8 mouse cellular contexts compared by ENCODE assay signal in the genomic region with DNA sequence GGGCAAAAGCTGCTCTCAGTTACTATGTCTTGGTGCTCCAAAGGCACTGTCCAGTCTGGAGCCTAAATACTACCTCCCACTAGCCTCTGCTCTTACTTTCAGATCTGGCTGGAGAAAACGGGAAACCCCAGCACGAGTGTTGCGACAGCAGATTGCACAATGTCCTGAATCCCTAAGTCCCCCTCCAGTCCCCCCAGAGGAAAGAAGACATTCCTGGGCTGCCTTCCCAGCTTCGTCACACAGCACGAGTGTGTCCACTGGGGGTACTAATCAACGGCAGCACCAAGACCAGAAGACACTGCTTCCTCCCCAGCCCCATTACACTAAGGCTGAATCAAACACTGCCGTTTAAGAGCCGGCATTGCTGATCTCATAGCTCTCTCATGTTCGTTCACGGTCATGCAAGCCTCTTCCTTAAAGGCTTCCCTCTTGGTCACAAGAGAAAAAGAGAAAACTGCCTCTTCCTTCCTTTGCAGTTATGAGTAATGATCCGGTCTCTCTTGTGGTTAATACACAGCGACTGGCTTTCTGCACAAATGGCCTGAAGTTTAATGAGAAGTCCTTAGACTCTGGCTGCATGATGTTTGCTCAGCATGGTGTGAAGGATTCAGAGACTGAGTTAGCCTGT. TPM values are rescaled to one million over a fixed set of nuclear protein-coding genes. Genes with fewer than 3 reads are reported as not detected.
DNase-seq lines count a peak whose midpoint lies in the region; ATAC-seq and TF ChIP-seq lines count a peak whose summit lies in the region.

No protein-coding gene starts in this region.

- no peak overlapping the region for H3K4me3 ChIP-seq in hindbrain, embryonic 12.5 days
- H3K4me3 ChIP-seq in hindbrain, embryonic 10.5 days: no peak overlapping the region
- H3K4me3 ChIP-seq in lung, adult 2 months (replicated peaks; ENCODE audit: extremely low read depth, low read depth, low read length): no peak overlapping the region

- 61% methylated on average over 12 of the region's 12 CpGs for WGBS in hindbrain, embryonic 12.5 days
- 68% methylated on average over 12 of the region's 12 CpGs for WGBS in hindbrain, embryonic 10.5 days
- 23% methylated on average over 12 of the region's 12 CpGs for WGBS in lung, adult 2 months

- H3K4me1 ChIP-seq in hindbrain, embryonic 12.5 days: 0 out of 2 replicates have a peak, but pooled peaks cover 8% of the 10 kb centered on the region
- no peaks in the 10 kb centered on the region for H3K4me1 ChIP-seq in hindbrain, embryonic 10.5 days (replicated peaks)
- no peaks in the 10 kb centered on the region for H3K4me1 ChIP-seq in lung, adult 2 months (ENCODE audit: control insufficient read depth, insufficient read depth, low read length)

- no peak for TF ChIP-seq POLR2A in brain, embryonic 14.5 days (IDR thresholded peaks at IDR 0.05; ENCODE audit: borderline replicate concordance, extremely low read depth, insufficient read depth, insufficient read length, poor library complexity, severe bottlenecking)
- TF ChIP-seq POLR2A in lung, adult 2 months (IDR thresholded peaks at IDR 0.05; ENCODE audit: borderline replicate concordance, extremely low read depth, low read depth, low read length): no peak

- no peak for TF ChIP-seq CTCF in brain, embryonic 14.5 days (IDR thresholded peaks at IDR 0.05; ENCODE audit: borderline replicate concordance, extremely low read depth, insufficient read depth, insufficient read length)
- TF ChIP-seq CTCF in lung, adult 2 months (IDR thresholded peaks at IDR 0.05; ENCODE audit: insufficient read depth, low read length): no peak

- no peak overlapping the region for H3K9ac ChIP-seq in hindbrain, embryonic 12.5 days

- H3K36me3 ChIP-seq in hindbrain, embryonic 12.5 days: no peaks in the 10 kb centered on the region
- H3K36me3 ChIP-seq in hindbrain, embryonic 10.5 days: no peaks in the 10 kb centered on the region

- H3K27me3 ChIP-seq in hindbrain, embryonic 12.5 days: no peaks in the 10 kb centered on the region
- H3K27me3 ChIP-seq in hindbrain, embryonic 10.5 days (ENCODE audit: insufficient read depth, poor library complexity, severe bottlenecking): no peaks in the 10 kb centered on the region

- 0 out of 2 replicates have a peak overlapping the region, but pooled peaks have one; percentile 55 for H3K27ac ChIP-seq in hindbrain, embryonic 12.5 days
- H3K27ac ChIP-seq in hindbrain, embryonic 10.5 days: no peak overlapping the region

- no peak for DNase-seq in hindbrain, embryonic 10.5 days (ENCODE audit: low spot score)
- DNase-seq in brain, embryonic 14.5 days (ENCODE audit: low read depth): peak; percentile 38
- DNase-seq in heart, postnatal 4 days: peak; percentile 74
- DNase-seq in lung, adult 2 months: peak; percentile 37
- DNase-seq in urinary bladder, postnatal 36 days (ENCODE audit: low spot score in 2 of 2): peak; percentile 26 to 83
- DNase-seq in cerebellum, postnatal 36 days: no peak

- H3K4me2 ChIP-seq in hindbrain, embryonic 12.5 days (replicated peaks): no peak overlapping the region

- ATAC-seq in hindbrain, embryonic 12.5 days (ENCODE audit: low FRiP score): no peak
- no peak for ATAC-seq in erythroid progenitor cell, adult 5-6 weeks (replicated peaks; ENCODE audit: low FRiP score, poor library complexity, severe bottlenecking)

- H3K9me3 ChIP-seq in hindbrain, embryonic 12.5 days (replicated peaks): no peaks in the 10 kb centered on the region
- H3K9me3 ChIP-seq in hindbrain, embryonic 10.5 days: no peaks in the 10 kb centered on the region

RNA-seq across cellular contexts. Expression of a gene that starts 28.5 kb away (rescaled TPM):
- polyA plus RNA-seq in hindbrain, embryonic 12.5 days (2016; fragmentation: Nextera tagmentation; extraction: Ambion mirVana): 2.0 and 2.4 TPM in 2 replicates
- polyA plus RNA-seq in hindbrain, embryonic 10.5 days (2016; fragmentation: Nextera tagmentation; extraction: Ambion mirVana): 0.80 and 1.0 TPM in 2 replicates
- polyA plus RNA-seq in brain, embryonic 14.5 days (2012; rRNA removed): 0.72 and 0.74 TPM in 2 replicates
- 1 to 10 TPM; 2.1 to 4.7 TPM for total RNA-seq in heart, postnatal 4 days (2021)
- polyA plus RNA-seq in lung, adult 2 months (2012; rRNA removed): 1.9 and 2.5 TPM in 2 replicates
- total RNA-seq in erythroid progenitor cell, adult 5-6 weeks (2015; ENCODE audit: low replicate concordance): not detected in 2 replicates
- total RNA-seq in erythroid progenitor cell, adult 5-6 weeks (2017; ENCODE audit: low replicate concordance): 0.51 TPM in 1 of 2 replicates, not detected in the other

RNA-seq across cellular contexts. Expression of a gene that starts 31.5 kb away (rescaled TPM):
- not detected in 2 replicates for polyA plus RNA-seq in hindbrain, embryonic 12.5 days (2016; fragmentation: Nextera tagmentation; extraction: Ambion mirVana)
- not detected in 2 replicates for polyA plus RNA-seq in hindbrain, embryonic 10.5 days (2016; fragmentation: Nextera tagmentation; extraction: Ambion mirVana)
- not detected in 2 replicates for polyA plus RNA-seq in brain, embryonic 14.5 days (2012; rRNA removed)
- not detected for total RNA-seq in heart, postnatal 4 days (2021)
- polyA plus RNA-seq in lung, adult 2 months (2012; rRNA removed): not detected in 2 replicates
- total RNA-seq in erythroid progenitor cell, adult 5-6 weeks (2015; ENCODE audit: low replicate concordance): not detected in 2 replicates
- total RNA-seq in erythroid progenitor cell, adult 5-6 weeks (2017; ENCODE audit: low replicate concordance): not detected in 2 replicates

RNA-seq across cellular contexts. Expression of a gene that starts 38.6 kb away (rescaled TPM):
- polyA plus RNA-seq in hindbrain, embryonic 12.5 days (2016; fragmentation: Nextera tagmentation; extraction: Ambion mirVana): 1.6 and 2.4 TPM in 2 replicates
- polyA plus RNA-seq in hindbrain, embryonic 10.5 days (2016; fragmentation: Nextera tagmentation; extraction: Ambion mirVana): 0.21 TPM in 1 of 2 replicates, not detected in the other
- polyA plus RNA-seq in brain, embryonic 14.5 days (2012; rRNA removed): 0.18 and 0.40 TPM in 2 replicates
- total RNA-seq in heart, postnatal 4 days (2021): 1 to 10 TPM; 1.2 to 1.5 TPM
- polyA plus RNA-seq in lung, adult 2 months (2012; rRNA removed): 0.51 and 0.58 TPM in 2 replicates
- not detected in 2 replicates for total RNA-seq in erythroid progenitor cell, adult 5-6 weeks (2015; ENCODE audit: low replicate concordance)
- total RNA-seq in erythroid progenitor cell, adult 5-6 weeks (2017; ENCODE audit: low replicate concordance): not detected in 2 replicates

RNA-seq across cellular contexts. Expression of a gene that starts 38.7 kb away (rescaled TPM):
- 5.4 and 6.1 TPM in 2 replicates for polyA plus RNA-seq in hindbrain, embryonic 12.5 days (2016; fragmentation: Nextera tagmentation; extraction: Ambion mirVana)
- 1.6 and 2.6 TPM in 2 replicates for polyA plus RNA-seq in hindbrain, embryonic 10.5 days (2016; fragmentation: Nextera tagmentation; extraction: Ambion mirVana)
- 12.4 and 24.0 TPM in 2 replicates for polyA plus RNA-seq in brain, embryonic 14.5 days (2012; rRNA removed)
- under 1 TPM in 1 of 2 experiments, not detected in 1; 0.11 TPM for total RNA-seq in heart, postnatal 4 days (2021)
- 0.04 and 0.05 TPM in 2 replicates for polyA plus RNA-seq in lung, adult 2 months (2012; rRNA removed)
- not detected in 2 replicates for total RNA-seq in erythroid progenitor cell, adult 5-6 weeks (2015; ENCODE audit: low replicate concordance)
- 0.76 TPM in 1 of 2 replicates, not detected in the other for total RNA-seq in erythroid progenitor cell, adult 5-6 weeks (2017; ENCODE audit: low replicate concordance)

RNA-seq across cellular contexts. Expression of a gene that starts 50.7 kb away (rescaled TPM):
- 0.19 and 0.86 TPM in 2 replicates for polyA plus RNA-seq in hindbrain, embryonic 12.5 days (2016; fragmentation: Nextera tagmentation; extraction: Ambion mirVana)
- not detected in 2 replicates for polyA plus RNA-seq in hindbrain, embryonic 10.5 days (2016; fragmentation: Nextera tagmentation; extraction: Ambion mirVana)
- polyA plus RNA-seq in brain, embryonic 14.5 days (2012; rRNA removed): 0.31 and 0.37 TPM in 2 replicates
- under 1 TPM; 0.41 to 0.43 TPM for total RNA-seq in heart, postnatal 4 days (2021)
- 6.9 and 7.6 TPM in 2 replicates for polyA plus RNA-seq in lung, adult 2 months (2012; rRNA removed)
- not detected in 2 replicates for total RNA-seq in erythroid progenitor cell, adult 5-6 weeks (2015; ENCODE audit: low replicate concordance)
- total RNA-seq in erythroid progenitor cell, adult 5-6 weeks (2017; ENCODE audit: low replicate concordance): not detected in 2 replicates

Comparison
In these comparisons a context has a peak if more than half of its experiments do, and no peak if none do; other contexts are left out.
1. DNase-seq: peak in brain, embryonic 14.5 days (single experiment), heart, postnatal 4 days (single experiment), lung, adult 2 months (single experiment) and urinary bladder, postnatal 36 days (2 of 2); none in hindbrain, embryonic 10.5 days (single experiment) and cerebellum, postnatal 36 days (0 of 2).